Mouse (Mus musculus) heart, postnatal 0 days (tissue): Measurements from ENCODE around the gene Foxc2.

ENCODE experiments used
- CTCF ChIP-seq: IDR thresholded peaks from 2 replicates; pipeline ENCODE4 v1.5.1; 2016; ENCODE audit warnings: antibody characterized with exemption, control low read depth, low read depth
- EP300 ChIP-seq: IDR thresholded peaks from 2 replicates; pipeline ENCODE4 v1.6.1; 2016; ENCODE audit warnings: antibody characterized with exemption, low read depth

DNA sequence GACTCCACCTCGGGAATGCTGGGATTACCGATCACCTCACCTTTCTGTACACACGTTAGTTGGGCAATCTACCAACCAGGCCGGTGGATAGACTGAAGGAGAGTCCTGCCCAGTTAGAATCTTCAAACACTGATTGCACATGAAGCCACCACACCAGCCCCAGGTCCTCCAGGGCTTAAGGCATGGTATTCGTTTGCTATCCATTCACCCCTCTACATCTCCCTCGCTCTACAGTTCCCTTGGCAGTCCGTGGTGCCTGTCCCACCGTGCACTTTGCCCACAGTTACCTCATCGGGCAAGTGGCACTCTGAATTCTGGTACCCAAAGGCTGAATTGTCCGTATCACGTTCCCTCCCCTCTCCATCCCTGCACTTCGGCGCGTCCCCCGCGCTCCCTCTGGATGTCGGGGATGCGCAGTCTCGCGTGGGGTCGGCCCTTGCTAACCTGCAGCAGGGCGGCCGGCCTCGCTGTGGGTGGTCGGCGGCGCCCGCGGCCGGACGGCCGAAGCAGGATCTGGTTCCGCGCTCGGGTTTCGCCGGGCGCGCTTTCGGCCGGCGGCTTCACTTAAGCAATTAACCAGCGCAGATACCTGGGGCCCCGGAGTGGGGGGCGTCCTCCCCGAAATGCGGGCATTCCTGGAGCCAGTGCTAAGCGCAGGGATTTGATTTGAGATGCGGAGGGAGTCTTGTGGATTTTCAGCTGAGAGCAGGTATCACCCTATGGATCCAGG, 35.4 kb upstream of the Foxc2 start:
- no peak for TF ChIP-seq CTCF
- TF ChIP-seq EP300: no peak
